Mouse (Mus musculus) hindbrain, embryonic 15.5 days (tissue): Measurements from ENCODE around the gene Prtn3. TPM values are rescaled to one million over a fixed set of nuclear protein-coding genes. Genes with fewer than 3 reads are reported as not detected.

Experiments
- ATAC-seq: fragments of 200-750 bp; cut with Nextera tagmentation; 2 replicates; pipeline ENCODE4 v1.8.0; 2017; ENCODE audit warnings: low read depth, moderate number of reproducible peaks, moderate TSS enrichment; ENCODE audit not compliant: low FRiP score
- H3K27ac ChIP-seq: fragments of 300-500 bp; sonication (generic); replicated peaks from 2 replicates; pipeline ENCODE4 v1.5.1; 2015; ENCODE audit warnings: mild to moderate bottlenecking, inconsistent platforms
- H3K27me3 ChIP-seq: fragments of 300-500 bp; sonication (generic); 2 replicates; pipeline ENCODE4 v1.6.1; 2015; ENCODE audit warnings: control low read depth, inconsistent platforms
- H3K36me3 ChIP-seq: fragments of 300-500 bp; sonication (generic); 2 replicates; pipeline ENCODE4 v1.6.1; 2015; ENCODE audit warnings: control low read depth, inconsistent platforms
- H3K4me1 ChIP-seq: fragments of 300-500 bp; sonication (generic); replicated peaks from 2 replicates; pipeline ENCODE4 v1.6.1; 2015; ENCODE audit warnings: control low read depth, inconsistent platforms
- H3K4me2 ChIP-seq: fragments of 300-500 bp; sonication (generic); 2 replicates; pipeline ENCODE4 v1.6.1; 2015; ENCODE audit warnings: moderate library complexity, mild to moderate bottlenecking, inconsistent platforms
- H3K4me3 ChIP-seq: fragments of 300-500 bp; sonication (generic); 2 replicates; pipeline ENCODE4 v1.5.1; 2015; ENCODE audit warnings: mild to moderate bottlenecking, inconsistent platforms
- H3K9ac ChIP-seq: fragments of 300-500 bp; sonication (generic); 2 replicates; pipeline ENCODE4 v1.6.1; 2015; ENCODE audit warnings: inconsistent platforms
- H3K9me3 ChIP-seq: fragments of 300-500 bp; sonication (generic); 2 replicates; pipeline ENCODE4 v1.6.1; 2016; ENCODE audit warnings: control low read depth, inconsistent platforms
- WGBS: fragments of 180-500 bp; shearing (Covaris S2); methylation state at CpG from one replicate; pipeline ENCODE4 v1.1.7; 2015; 5-methylcytosine and 5-hydroxymethylcytosine counted together
- polyA plus RNA-seq: library from polyadenylated mRNA; unstranded; fragments of >200 nt; fragmentation: Nextera tagmentation; extraction: Ambion mirVana; gene quantifications from 2 replicates; pipeline ENCODE4 v1.2.1, GENCODE M21; 2015

The Prtn3 gene
- polyA plus RNA-seq, 1 experiment from 2014 or later: 11.0 TPM

GRCm38 (mm10) chr10:79846553-79846952 is 27.7 kb upstream of the Prtn3 start:
- H3K9ac ChIP-seq: no peak overlapping the region
- H3K4me2 ChIP-seq: no peak overlapping the region
- WGBS: 77% methylated on average over 5 of the region's 5 CpGs
- no peak for ATAC-seq
- no peaks in the 10 kb centered on the region for H3K27me3 ChIP-seq
- H3K9me3 ChIP-seq: no peaks in the 10 kb centered on the region
- no peak overlapping the region for H3K4me3 ChIP-seq
- no peak overlapping the region for H3K27ac ChIP-seq
- H3K36me3 ChIP-seq: no peaks in the 10 kb centered on the region
- H3K4me1 ChIP-seq: peaks cover 12% of the 10 kb centered on the region

DNA sequence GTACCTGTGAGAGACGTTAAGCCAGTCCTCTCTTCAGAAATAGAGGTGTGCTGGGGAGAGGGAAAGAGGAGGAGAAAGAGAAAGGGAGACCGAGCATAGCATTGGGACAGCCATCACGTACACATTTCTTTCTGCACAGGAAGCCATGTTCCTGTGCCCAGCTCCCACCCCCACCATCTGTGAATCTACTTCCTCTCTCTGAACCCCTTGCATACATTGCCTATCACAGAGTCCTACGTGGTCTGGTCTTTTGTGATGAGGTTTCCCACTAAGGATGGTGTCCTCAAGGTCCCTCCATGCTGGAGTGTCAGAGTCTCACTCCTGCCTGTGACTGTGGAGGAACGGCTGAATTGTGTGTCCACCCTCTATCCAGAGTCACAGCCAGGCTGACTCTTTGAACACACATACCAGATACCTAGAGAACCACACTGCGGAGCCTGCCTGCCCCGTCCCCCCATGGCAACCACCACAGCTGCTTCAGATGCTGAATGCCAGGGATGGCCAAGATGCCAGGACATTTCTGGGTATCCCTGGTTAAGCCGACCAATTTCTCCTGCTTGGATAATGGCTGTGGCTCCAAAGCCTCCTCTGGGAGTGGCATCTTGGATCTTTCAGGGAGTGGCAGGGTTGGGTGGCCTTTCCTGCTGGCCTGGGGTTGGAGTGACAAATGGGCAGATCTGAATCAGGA is 24.2 kb upstream of the Prtn3 start:
- 79% methylated on average over 8 of the region's 8 CpGs for WGBS

GRCm38 (mm10) chr10:79851653-79852052 is 22.6 kb upstream of the Prtn3 start:
- H3K4me2 ChIP-seq: peak overlapping the region; percentile 71; the same call in 1 of the 2 replicates
- 0 out of 2 replicates have a peak overlapping the region, but pooled peaks have one; percentile 60 for H3K9ac ChIP-seq
- peaks cover 48% of the 10 kb centered on the region for H3K4me1 ChIP-seq
- peak overlapping the region; percentile 98 for H3K27ac ChIP-seq
- 79% methylated on average over 3 of the region's 3 CpGs for WGBS
- H3K4me3 ChIP-seq: no peak overlapping the region
- no peaks in the 10 kb centered on the region for H3K9me3 ChIP-seq
- no peak for ATAC-seq
- H3K27me3 ChIP-seq: no peaks in the 10 kb centered on the region
- no peaks in the 10 kb centered on the region for H3K36me3 ChIP-seq

More for the DNA sequence above, 24.2 kb upstream of the Prtn3 start:
- Histone ChIP-seq H3K4me3 (no peak overlapping the region), H3K36me3 (no peaks in the 10 kb centered on the region), H3K9me3 (no peaks in the 10 kb centered on the region), H3K27ac (no peak overlapping the region), H3K27me3 (no peaks in the 10 kb centered on the region), H3K4me1 (peaks cover 35% of the 10 kb centered on the region), H3K4me2 (no peak overlapping the region), H3K9ac (no peak overlapping the region)
- ATAC-seq: no peak

- no peaks in the 10 kb centered on the region for H3K9me3 ChIP-seq
These were observed 22.0 kb upstream of the Prtn3 start for GRCm38 (mm10) chr10:79852107-79852789.

DNA sequence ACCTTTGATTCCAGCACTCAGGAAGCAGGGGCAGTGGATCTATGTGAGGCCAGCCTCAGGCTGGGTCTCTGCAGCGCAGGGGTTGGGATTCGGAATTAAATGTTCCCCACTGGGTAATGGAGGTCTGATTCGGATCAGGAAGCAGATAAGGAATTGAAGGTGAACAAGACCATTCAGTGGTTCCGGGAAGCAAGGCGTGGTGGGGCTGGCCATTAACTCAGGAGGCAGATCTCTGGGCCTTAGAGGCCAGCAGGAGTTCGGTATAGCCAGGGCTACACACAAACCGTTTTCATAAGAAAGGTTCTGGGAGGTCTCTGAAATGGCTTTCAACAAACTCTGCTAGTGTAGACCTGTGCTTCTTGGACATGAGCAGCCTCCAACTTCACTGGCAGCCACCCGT is 21.4 kb upstream of the Prtn3 start:
- no peak for ATAC-seq
- WGBS: 20% methylated on average over 8 of the region's 8 CpGs
- peaks cover 60% of the 10 kb centered on the region for H3K4me1 ChIP-seq
- peak overlapping the region; percentile 60 for H3K9ac ChIP-seq
- peak overlapping the region; percentile 71 for H3K4me2 ChIP-seq
- H3K9me3 ChIP-seq: no peaks in the 10 kb centered on the region
- H3K27me3 ChIP-seq: no peaks in the 10 kb centered on the region
- H3K27ac ChIP-seq: peak overlapping the region; percentile 98
- H3K4me3 ChIP-seq: peak overlapping the region; percentile 45
- no peaks in the 10 kb centered on the region for H3K36me3 ChIP-seq

More at GRCm38 (mm10) chr10:79852107-79852789, 22.0 kb upstream of the Prtn3 start:
- ATAC-seq: no peak
- Histone ChIP-seq H3K27ac (peak overlapping the region; percentile 98), H3K36me3 (no peaks in the 10 kb centered on the region), H3K27me3 (no peaks in the 10 kb centered on the region), H3K4me3 (peak overlapping the region; percentile 45), H3K4me1 (peaks cover 54% of the 10 kb centered on the region), H3K9ac (peak overlapping the region; percentile 60; the same call in 1 of the 2 replicates), H3K4me2 (peak overlapping the region; percentile 71)
- WGBS: 63% methylated on average over 9 of the region's 9 CpGs

GRCm38 (mm10) chr10:79853392-79853791 is 20.9 kb upstream of the Prtn3 start:
- Histone ChIP-seq H3K9me3 (no peaks in the 10 kb centered on the region), H3K36me3 (no peaks in the 10 kb centered on the region), H3K4me2 (peak overlapping the region; percentile 71), H3K4me1 (peaks cover 66% of the 10 kb centered on the region), H3K9ac (peak overlapping the region; percentile 60), H3K4me3 (peak overlapping the region; percentile 45), H3K27ac (peak overlapping the region; percentile 98), H3K27me3 (no peaks in the 10 kb centered on the region)
- peak; percentile 9; the same call in 1 of the 2 replicates for ATAC-seq
- WGBS: under 1% methylated on average over 15 of the region's 15 CpGs

- Histone ChIP-seq H3K27ac (peak within 1 kb of the TSS; percentile 99), H3K9me3 (no peaks in the 10 kb centered on the region), H3K9ac (peak within 1 kb of the TSS; percentile 92), H3K4me2 (peak within 1 kb of the TSS; percentile 90), H3K4me3 (peak within 1 kb of the TSS; percentile 82), H3K4me1 (peaks cover 73% of the 10 kb centered on the region), H3K36me3 (peaks cover 2% of the 10 kb centered on the region), H3K27me3 (no peaks in the 10 kb centered on the region)
- WGBS: under 1% methylated on average over 74 of the region's 75 CpGs
- peak; percentile 95 for ATAC-seq
These were observed 20.1 kb upstream of the Prtn3 start, which contains the start of gene Ptbp1 for GRCm38 (mm10) chr10:79853860-79854795. Gene Ptbp1 (plus strand): TSS chr10:79854427.

GRCm38 (mm10) chr10:79854801-79855541 is 19.3 kb upstream of the Prtn3 start:
- WGBS: under 1% methylated on average over 83 of the region's 83 CpGs
- ATAC-seq: peak; percentile 6

GRCm38 (mm10) chr10:79855558-79856184 is 18.6 kb upstream of the Prtn3 start:
- Histone ChIP-seq H3K36me3 (peaks cover 18% of the 10 kb centered on the region), H3K27me3 (no peaks in the 10 kb centered on the region), H3K9me3 (no peaks in the 10 kb centered on the region), H3K4me1 (peaks cover 75% of the 10 kb centered on the region), H3K27ac (peak overlapping the region; percentile 99), H3K4me3 (peak overlapping the region; percentile 82), H3K9ac (peak overlapping the region; percentile 92), H3K4me2 (peak overlapping the region; percentile 90)
- WGBS: 4% methylated on average over 10 of the region's 10 CpGs
- ATAC-seq: no peak

More at GRCm38 (mm10) chr10:79854801-79855541, 19.3 kb upstream of the Prtn3 start:
- H3K9me3 ChIP-seq: no peaks in the 10 kb centered on the region
- peak overlapping the region; percentile 99 for H3K27ac ChIP-seq
- no peaks in the 10 kb centered on the region for H3K27me3 ChIP-seq
- peak overlapping the region; percentile 92 for H3K9ac ChIP-seq
- peaks cover 11% of the 10 kb centered on the region for H3K36me3 ChIP-seq
- H3K4me2 ChIP-seq: peak overlapping the region; percentile 90
- H3K4me3 ChIP-seq: peak overlapping the region; percentile 82
- H3K4me1 ChIP-seq: peaks cover 79% of the 10 kb centered on the region

DNA sequence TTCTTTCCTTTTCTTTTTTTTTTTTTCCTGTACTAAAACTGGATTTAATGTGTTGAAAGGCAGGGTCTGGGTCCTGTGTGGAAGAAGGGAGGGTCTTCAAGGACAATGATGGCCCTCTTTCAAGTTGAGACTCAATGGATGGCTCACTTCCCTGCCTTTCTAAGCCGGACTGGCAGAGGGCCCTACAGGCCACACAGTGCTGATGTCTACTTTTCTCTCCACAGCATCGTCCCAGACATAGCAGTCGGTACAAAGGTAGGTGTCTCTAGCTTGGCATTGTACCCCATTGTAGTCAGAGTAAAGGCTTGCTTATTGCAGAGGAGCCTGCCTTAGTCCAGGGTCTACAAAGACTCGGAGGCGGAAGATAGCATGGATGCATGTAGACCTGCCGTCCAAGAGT is 18.0 kb upstream of the Prtn3 start:
- H3K36me3 ChIP-seq: peaks cover 24% of the 10 kb centered on the region
- H3K27ac ChIP-seq: peak overlapping the region; percentile 99
- peak overlapping the region; percentile 82 for H3K4me3 ChIP-seq
- H3K27me3 ChIP-seq: no peaks in the 10 kb centered on the region
- ATAC-seq: no peak
- H3K4me2 ChIP-seq: peak overlapping the region; percentile 90
- peak overlapping the region; percentile 92 for H3K9ac ChIP-seq
- H3K4me1 ChIP-seq: peaks cover 70% of the 10 kb centered on the region
- 39% methylated on average over 6 of the region's 6 CpGs for WGBS
- no peaks in the 10 kb centered on the region for H3K9me3 ChIP-seq
